Mouse (Mus musculus) intestine, embryonic 14.5 days (tissue): ENCODE results near the gene Pax5. TPM values are rescaled to one million over a fixed set of nuclear protein-coding genes. Genes with fewer than 3 reads are reported as not detected.
A peak's percentile ranks its signal among the peaks of the same experiment; 100 is the strongest.

Source experiments
- ATAC-seq: fragments of 200-750 bp; cut with Nextera tagmentation; replicated peaks from 2 replicates; pipeline ENCODE4 v1.8.0; 2017; ENCODE audit warnings: low read depth, moderate number of reproducible peaks, moderate TSS enrichment, moderate library complexity; ENCODE audit not compliant: low FRiP score, low TSS enrichment
- DNase-seq: peaks from one replicate; pipeline ENCODE4 v3.0.0-alpha.2; 2018; ENCODE audit warnings: low spot score
- H3K27ac ChIP-seq: fragments of 300-500 bp; sonication (generic); 2 replicates; pipeline ENCODE4 v1.5.1; 2014; ENCODE audit warnings: low read depth, mild to moderate bottlenecking, control low read depth
- H3K27me3 ChIP-seq: fragments of 300-500 bp; sonication (generic); replicated peaks from 2 replicates; pipeline ENCODE4 v1.6.1; 2014; ENCODE audit warnings: low read length, control low read depth; ENCODE audit not compliant: control insufficient read depth, insufficient read depth
- H3K36me3 ChIP-seq: fragments of 300-500 bp; sonication (generic); 2 replicates; pipeline ENCODE4 v1.6.1; 2014; ENCODE audit warnings: low read length, control low read depth; ENCODE audit not compliant: control insufficient read depth, insufficient read depth
- H3K4me1 ChIP-seq: fragments of 300-500 bp; sonication (generic); replicated peaks from 2 replicates; pipeline ENCODE4 v1.6.1; 2014; ENCODE audit warnings: low read length, control low read depth, mixed read lengths; ENCODE audit not compliant: control insufficient read depth, insufficient read depth
- H3K4me2 ChIP-seq: fragments of 300-500 bp; sonication (generic); 2 replicates; pipeline ENCODE4 v1.6.1; 2014; ENCODE audit warnings: low read length
- H3K4me3 ChIP-seq: fragments of 300-500 bp; sonication (generic); 2 replicates; pipeline ENCODE4 v1.5.1; 2014; ENCODE audit warnings: low read depth, low read length, control low read depth, mixed read lengths
- H3K9ac ChIP-seq: fragments of 300-500 bp; sonication (generic); 2 replicates; pipeline ENCODE4 v1.6.1; 2014; ENCODE audit warnings: mild to moderate bottlenecking, low read length
- H3K9me3 ChIP-seq: fragments of 300-500 bp; sonication (generic); 2 replicates; pipeline ENCODE4 v1.6.1; 2016; ENCODE audit warnings: low read length, control low read depth; ENCODE audit not compliant: control insufficient read depth
- WGBS: fragments of 180-500 bp; shearing (Covaris S2); extraction: QIAGEN DNeasy Blood & Tissue Kit; methylation state at CpG from one replicate; pipeline ENCODE4 v1.1.7; 2014; 5-methylcytosine and 5-hydroxymethylcytosine counted together
- polyA plus RNA-seq: library from polyadenylated mRNA; unstranded; fragments of >200 nt; fragmentation: Nextera tagmentation; extraction: Ambion mirVana; gene quantifications from 2 replicates; pipeline ENCODE4 v1.2.1, GENCODE M21; 2014

Pax5 gene
- polyA plus RNA-seq, 1 experiment from 2014 or later, result not detected

- Histone ChIP-seq H3K4me2 (no peak overlapping the region), H3K9me3 (no peaks in the 10 kb centered on the region), H3K4me1 (peaks cover 13% of the 10 kb centered on the region; the same call in 1 of the 2 replicates), H3K27ac (no peak overlapping the region), H3K27me3 (peaks cover 98% of the 10 kb centered on the region), H3K36me3 (no peaks in the 10 kb centered on the region), H3K9ac (no peak overlapping the region), H3K4me3 (no peak overlapping the region)
- 2% methylated on average over 25 of the region's 25 CpGs for WGBS
- ATAC-seq, result no peak
- DNase-seq, result peak; percentile 73
Measured at GRCm38 (mm10) chr4:44702011-44702527, 8.2 kb downstream of the Pax5 start.

GRCm38 (mm10) chr4:44701513-44701912 lies 8.8 kb downstream of the Pax5 start:
- no peaks in the 10 kb centered on the region for H3K36me3 ChIP-seq
- DNase-seq (peak; percentile 60), ATAC-seq (no peak)
- H3K4me3 ChIP-seq, result no peak overlapping the region
- H3K9ac ChIP-seq, result no peak overlapping the region
- no peaks in the 10 kb centered on the region for H3K9me3 ChIP-seq
- no peak overlapping the region for H3K27ac ChIP-seq
- peaks cover 95% of the 10 kb centered on the region for H3K27me3 ChIP-seq
- peaks cover 13% of the 10 kb centered on the region; the same call in 1 of the 2 replicates for H3K4me1 ChIP-seq
- H3K4me2 ChIP-seq, result no peak overlapping the region
- under 1% methylated on average over 9 of the region's 9 CpGs for WGBS

- Histone ChIP-seq H3K4me2 (no peak overlapping the region), H3K4me1 (no peaks in the 10 kb centered on the region), H3K9me3 (no peaks in the 10 kb centered on the region), H3K4me3 (no peak overlapping the region), H3K9ac (no peak overlapping the region), H3K36me3 (no peaks in the 10 kb centered on the region), H3K27me3 (peaks cover 65% of the 10 kb centered on the region), H3K27ac (no peak overlapping the region)
- DNase-seq, result no peak
- no peak for ATAC-seq
Measured at GRCm38 (mm10) chr4:44696676-44697075, 13.6 kb downstream of the Pax5 start.

GRCm38 (mm10) chr4:44694369-44694768 lies 15.9 kb downstream of the Pax5 start:
- no peaks in the 10 kb centered on the region for H3K9me3 ChIP-seq
- H3K27ac ChIP-seq, result no peak overlapping the region
- no peak overlapping the region for H3K4me3 ChIP-seq
- 55% methylated on average over 15 of the region's 15 CpGs for WGBS
- no peaks in the 10 kb centered on the region for H3K4me1 ChIP-seq
- H3K36me3 ChIP-seq, result no peaks in the 10 kb centered on the region
- H3K4me2 ChIP-seq, result no peak overlapping the region
- H3K27me3 ChIP-seq, result peaks cover 45% of the 10 kb centered on the region
- DNase-seq (no peak), ATAC-seq (no peak)
- no peak overlapping the region for H3K9ac ChIP-seq

GRCm38 (mm10) chr4:44685582-44685981 lies 24.7 kb downstream of the Pax5 start:
- WGBS, result 64% methylated on average over 6 of the region's 6 CpGs
- Histone ChIP-seq H3K4me3 (no peak overlapping the region), H3K4me2 (no peak overlapping the region), H3K9ac (no peak overlapping the region), H3K27ac (no peak overlapping the region), H3K36me3 (no peaks in the 10 kb centered on the region), H3K4me1 (no peaks in the 10 kb centered on the region), H3K9me3 (no peaks in the 10 kb centered on the region), H3K27me3 (no peaks in the 10 kb centered on the region)
- ATAC-seq, result no peak
- DNase-seq, result no peak

- H3K9me3 ChIP-seq, result no peaks in the 10 kb centered on the region
- H3K4me3 ChIP-seq, result no peak overlapping the region
- WGBS, result 60% methylated on average over 6 of the region's 6 CpGs
- no peaks in the 10 kb centered on the region for H3K36me3 ChIP-seq
- no peak for DNase-seq
- ATAC-seq, result no peak
- H3K4me2 ChIP-seq, result no peak overlapping the region
- H3K4me1 ChIP-seq, result no peaks in the 10 kb centered on the region
- H3K27ac ChIP-seq, result no peak overlapping the region
- no peaks in the 10 kb centered on the region for H3K27me3 ChIP-seq
- H3K9ac ChIP-seq, result no peak overlapping the region
Measured at GRCm38 (mm10) chr4:44680242-44680897, 29.9 kb downstream of the Pax5 start.

- Histone ChIP-seq H3K27ac (no peak overlapping the region), H3K36me3 (no peaks in the 10 kb centered on the region), H3K4me1 (no peaks in the 10 kb centered on the region), H3K4me3 (no peak overlapping the region), H3K9ac (no peak overlapping the region), H3K4me2 (no peak overlapping the region), H3K27me3 (no peaks in the 10 kb centered on the region), H3K9me3 (no peaks in the 10 kb centered on the region)
- ATAC-seq, result no peak
- WGBS, result 44% methylated on average over 5 of the region's 5 CpGs
- DNase-seq, result no peak
Measured at GRCm38 (mm10) chr4:44678641-44679040, 31.6 kb downstream of the Pax5 start.

- Histone ChIP-seq H3K9me3 (no peaks in the 10 kb centered on the region), H3K27ac (no peak overlapping the region), H3K4me2 (no peak overlapping the region), H3K36me3 (no peaks in the 10 kb centered on the region), H3K4me1 (no peaks in the 10 kb centered on the region), H3K4me3 (no peak overlapping the region), H3K9ac (no peak overlapping the region), H3K27me3 (no peaks in the 10 kb centered on the region)
- 66% methylated on average over 3 of the region's 3 CpGs for WGBS
- ATAC-seq, result no peak
- no peak for DNase-seq
Measured at GRCm38 (mm10) chr4:44678026-44678425, 32.3 kb downstream of the Pax5 start.

- no peaks in the 10 kb centered on the region for H3K9me3 ChIP-seq
- WGBS, result 85% methylated on average over 8 of the region's 8 CpGs
- no peak for DNase-seq
- H3K36me3 ChIP-seq, result no peaks in the 10 kb centered on the region
- ATAC-seq, result no peak
- H3K4me1 ChIP-seq, result no peaks in the 10 kb centered on the region
- H3K4me3 ChIP-seq, result no peak overlapping the region
- no peaks in the 10 kb centered on the region for H3K27me3 ChIP-seq
- H3K4me2 ChIP-seq, result no peak overlapping the region
- no peak overlapping the region for H3K27ac ChIP-seq
- no peak overlapping the region for H3K9ac ChIP-seq
Measured at GRCm38 (mm10) chr4:44674973-44675372, 35.3 kb downstream of the Pax5 start.
